Mouse (Mus musculus) urinary bladder, adult 18-20 months (tissue): ENCODE data around the gene Clasrp.
A peak's percentile ranks its signal among the peaks of the same experiment; 100 is the strongest.
"Not testable (repeated sequence)": the region's sequence is repeated elsewhere in the genome, so short reads cannot be mapped to it uniquely, and the experiment has no call there.

ENCODE experiments used
- DNase-seq, 2 experiments: peaks; one replicate each; pipeline ENCODE4 v3.0.0; 2022; ENCODE audit warnings: low spot score in 2 of 2, mixed read lengths in 2 of 2

The Clasrp gene

GRCm38 (mm10) chr7:19609641-19610332 is 5.5 kb upstream of the Clasrp start:
- DNase-seq: no peak

- no peak for DNase-seq
Measured at GRCm38 (mm10) chr7:19607291-19607690, 3.0 kb upstream of the Clasrp start.

GRCm38 (mm10) chr7:19604606-19605214 is 424 bp upstream of the Clasrp start:
- DNase-seq: not testable (repeated sequence)

- no peak for DNase-seq
Measured at GRCm38 (mm10) chr7:19603055-19603454, 1.2 kb downstream of the Clasrp start.

- no peak for DNase-seq
Measured at GRCm38 (mm10) chr7:19600562-19600961, 3.7 kb downstream of the Clasrp start.

- DNase-seq: no peak
Measured at GRCm38 (mm10) chr7:19593061-19593730, 11.1 kb downstream of the Clasrp start.

GRCm38 (mm10) chr7:19589917-19590316 is 14.4 kb downstream of the Clasrp start:
- DNase-seq: peak; percentile 34 to 50

- DNase-seq: peak in 1 of 2 experiments; percentile 37
Measured at GRCm38 (mm10) chr7:19589207-19589606, 15.1 kb downstream of the Clasrp start.

GRCm38 (mm10) chr7:19586269-19586668 is 18.0 kb downstream of the Clasrp start:
- DNase-seq: no peak

GRCm38 (mm10) chr7:19580634-19581033 is 23.7 kb downstream of the Clasrp start:
- peak; percentile 82 to 88 for DNase-seq

- DNase-seq: no peak
Measured at GRCm38 (mm10) chr7:19579751-19580150, 24.5 kb downstream of the Clasrp start.

- no peak for DNase-seq
Measured at GRCm38 (mm10) chr7:19578436-19578835, 25.9 kb downstream of the Clasrp start.

- no peak for DNase-seq
Measured at GRCm38 (mm10) chr7:19577877-19578414, 26.3 kb downstream of the Clasrp start.

- DNase-seq: no peak
Measured at GRCm38 (mm10) chr7:19577141-19577852, 27.0 kb downstream of the Clasrp start, which contains the start of the genes Zfp296 and Gemin7. TSS of gene Zfp296 (plus strand) at chr7:19577287. TSS of gene Gemin7 (minus strand) at chr7:19577595.

- DNase-seq: no peak
Measured at GRCm38 (mm10) chr7:19575559-19575958, 28.7 kb downstream of the Clasrp start.

- no peak for DNase-seq
Measured at GRCm38 (mm10) chr7:19573776-19574140, 30.5 kb downstream of the Clasrp start.

GRCm38 (mm10) chr7:19572926-19573775 is 31.1 kb downstream of the Clasrp start:
- peak; percentile 60 to 77 for DNase-seq

GRCm38 (mm10) chr7:19569647-19570046 is 34.6 kb downstream of the Clasrp start:
- DNase-seq: no peak

- DNase-seq: no peak
Measured at GRCm38 (mm10) chr7:19567426-19567825, 36.9 kb downstream of the Clasrp start.

GRCm38 (mm10) chr7:19565803-19566202 is 38.5 kb downstream of the Clasrp start:
- no peak for DNase-seq

GRCm38 (mm10) chr7:19564455-19564854 is 39.8 kb downstream of the Clasrp start:
- no peak for DNase-seq
